Mouse (Mus musculus): ENCODE measurements around the gene Fzr1. TPM values are rescaled to one million over a fixed set of nuclear protein-coding genes. Genes with fewer than 3 reads are reported as not detected.

Fzr1 gene
- polyA plus RNA-seq (2015; fragmentation: Nextera tagmentation; extraction: Ambion mirVana): 82.2 and 90.9 TPM in 2 replicates

GRCm38 (mm10) chr10:81377793-81378552 is at the start of gene Fzr1:
Gene Fzr1, minus strand, starts transcription at chr10:81378516.
- peak; percentile 16 for ATAC-seq (ENCODE audit: insufficient number of reproducible peaks, low FRiP score, low TSS enrichment, low read depth)
- H3K27ac ChIP-seq: peak within 1 kb of the TSS; percentile 83
- peak within 1 kb of the TSS; percentile 82 for H3K4me3 ChIP-seq
- under 1% methylated on average over 50 of the region's 59 CpGs for whole genome bisulfite sequencing
- peaks cover 25% of the 10 kb centered on the region for H3K36me3 ChIP-seq
- no peaks in the 10 kb centered on the region for H3K27me3 ChIP-seq
- H3K9ac ChIP-seq: peak within 1 kb of the TSS; percentile 83
- H3K4me2 ChIP-seq: peak within 1 kb of the TSS; percentile 60
- peaks cover 24% of the 10 kb centered on the region for H3K4me1 ChIP-seq
- H3K9me3 ChIP-seq: no peaks in the 10 kb centered on the region

GRCm38 (mm10) chr10:81427804-81428506 is 49.6 kb upstream of the Fzr1 start:
- H3K27me3 ChIP-seq: no peaks in the 10 kb centered on the region
- whole genome bisulfite sequencing: 77% methylated on average over 8 of the region's 8 CpGs
- H3K9ac ChIP-seq: no peak overlapping the region
- no peak for ATAC-seq (ENCODE audit: insufficient number of reproducible peaks, low FRiP score, low TSS enrichment, low read depth)
- no peak overlapping the region for H3K4me3 ChIP-seq
- H3K9me3 ChIP-seq: no peaks in the 10 kb centered on the region
- H3K4me2 ChIP-seq: no peak overlapping the region
- no peak overlapping the region for H3K27ac ChIP-seq
- H3K4me1 ChIP-seq: peaks cover 59% of the 10 kb centered on the region
- no peaks in the 10 kb centered on the region for H3K36me3 ChIP-seq

DNA sequence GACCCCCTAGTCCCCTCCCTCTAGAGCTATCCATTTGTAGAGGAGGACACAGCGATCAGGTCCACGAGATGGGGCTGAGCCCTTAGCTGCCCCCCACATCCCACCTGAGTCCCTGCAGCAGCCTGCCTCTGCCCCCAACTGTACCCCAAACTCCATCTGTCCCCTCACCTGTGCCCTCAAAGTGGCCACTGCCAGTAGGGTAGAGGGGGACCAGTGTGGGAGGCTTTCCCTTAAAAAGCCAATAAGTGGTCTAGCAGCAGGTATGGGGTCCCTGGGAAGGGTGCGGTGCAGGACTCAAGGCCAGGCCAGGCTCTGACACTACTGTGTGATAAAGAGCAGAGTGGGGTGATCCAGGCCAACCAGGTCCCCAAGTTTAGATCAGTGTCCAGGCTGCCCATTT is 49.0 kb upstream of the Fzr1 start:
- Histone ChIP-seq H3K4me2 (peak overlapping the region; percentile 75), H3K4me3 (peak overlapping the region; percentile 74), H3K4me1 (peaks cover 60% of the 10 kb centered on the region), H3K27me3 (no peaks in the 10 kb centered on the region), H3K9ac (peak overlapping the region; percentile 69), H3K36me3 (no peaks in the 10 kb centered on the region), H3K27ac (peak overlapping the region; percentile 86), H3K9me3 (no peaks in the 10 kb centered on the region)
- ATAC-seq (ENCODE audit: insufficient number of reproducible peaks, low FRiP score, low TSS enrichment, low read depth): no peak
- WGBS: 34% methylated on average over 3 of the region's 3 CpGs

- H3K9me3 ChIP-seq: no peaks in the 10 kb centered on the region
- peak overlapping the region; percentile 75 for H3K4me2 ChIP-seq
- under 1% methylated on average over 37 of the region's 38 CpGs for WGBS
- H3K9ac ChIP-seq: peak overlapping the region; percentile 69
- peaks cover 63% of the 10 kb centered on the region for H3K4me1 ChIP-seq
- peak overlapping the region; percentile 86 for H3K27ac ChIP-seq
- peak overlapping the region; percentile 74 for H3K4me3 ChIP-seq
- no peaks in the 10 kb centered on the region for H3K27me3 ChIP-seq
- H3K36me3 ChIP-seq: no peaks in the 10 kb centered on the region
- ATAC-seq (ENCODE audit: insufficient number of reproducible peaks, low FRiP score, low TSS enrichment, low read depth): no peak
Observed at GRCm38 (mm10) chr10:81426897-81427296, 48.6 kb upstream of the Fzr1 start.

- no peak for ATAC-seq (ENCODE audit: insufficient number of reproducible peaks, low FRiP score, low TSS enrichment, low read depth)
- H3K27me3 ChIP-seq: no peaks in the 10 kb centered on the region
Observed at GRCm38 (mm10) chr10:81426081-81426671, 47.9 kb upstream of the Fzr1 start.

DNA sequence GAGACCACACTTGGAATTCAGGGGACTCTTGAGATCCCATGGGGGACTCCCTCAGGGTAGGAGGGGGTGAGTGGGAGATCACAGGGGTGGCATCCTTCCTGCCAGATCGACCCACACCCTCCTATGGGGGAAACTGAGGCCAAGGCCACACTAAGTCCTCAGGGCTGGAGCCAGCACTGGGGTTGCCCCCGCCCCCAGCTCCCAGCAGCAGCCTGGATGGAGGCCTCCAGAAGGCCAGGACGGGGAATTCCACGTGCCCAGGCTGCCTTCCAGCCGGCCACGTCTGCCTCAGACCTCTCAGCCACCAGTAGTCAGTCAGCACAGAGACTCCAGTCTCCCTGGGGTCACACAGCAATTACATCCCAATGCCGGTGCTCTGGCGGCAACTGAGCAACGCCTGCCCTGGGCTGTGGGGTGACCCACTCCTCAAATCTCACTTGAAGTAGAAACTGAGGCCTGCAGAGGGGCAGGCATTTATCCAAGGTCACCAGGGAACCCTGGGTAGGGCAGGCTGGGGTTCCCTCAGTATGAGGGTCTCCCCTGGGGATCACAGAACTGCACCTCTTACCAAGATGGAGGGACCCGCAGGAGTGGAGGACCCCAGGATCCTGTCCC is 47.0 kb upstream of the Fzr1 start:
- no peak for ATAC-seq (ENCODE audit: insufficient number of reproducible peaks, low FRiP score, low TSS enrichment, low read depth)
- WGBS: 33% methylated on average over 10 of the region's 10 CpGs
- peak overlapping the region; percentile 75 for H3K4me2 ChIP-seq
- H3K36me3 ChIP-seq: peaks cover 11% of the 10 kb centered on the region
- H3K27me3 ChIP-seq: no peaks in the 10 kb centered on the region
- H3K4me1 ChIP-seq: peaks cover 68% of the 10 kb centered on the region
- H3K27ac ChIP-seq: peak overlapping the region; percentile 84
- no peaks in the 10 kb centered on the region for H3K9me3 ChIP-seq
- H3K4me3 ChIP-seq: peak overlapping the region; percentile 74
- H3K9ac ChIP-seq: peak overlapping the region; percentile 39

More at GRCm38 (mm10) chr10:81426081-81426671, 47.9 kb upstream of the Fzr1 start:
- Histone ChIP-seq H3K27ac (peak overlapping the region; percentile 86), H3K36me3 (peaks cover 7% of the 10 kb centered on the region; the same call in 1 of the 2 replicates), H3K4me1 (peaks cover 64% of the 10 kb centered on the region), H3K9me3 (no peaks in the 10 kb centered on the region), H3K9ac (peak overlapping the region; percentile 69), H3K4me2 (peak overlapping the region; percentile 75), H3K4me3 (peak overlapping the region; percentile 74)
- WGBS: 2% methylated on average over 18 of the region's 33 CpGs

- 0 out of 2 replicates have a peak overlapping the region, but pooled peaks have one; percentile 14 for H3K9ac ChIP-seq
- peak overlapping the region; percentile 75 for H3K4me2 ChIP-seq
- ATAC-seq (ENCODE audit: insufficient number of reproducible peaks, low FRiP score, low TSS enrichment, low read depth): no peak
- peaks cover 72% of the 10 kb centered on the region for H3K4me1 ChIP-seq
- 6% methylated on average over 24 of the region's 25 CpGs for WGBS
- no peaks in the 10 kb centered on the region for H3K27me3 ChIP-seq
- H3K9me3 ChIP-seq: no peaks in the 10 kb centered on the region
- peak overlapping the region; percentile 74 for H3K4me3 ChIP-seq
- peaks cover 20% of the 10 kb centered on the region for H3K36me3 ChIP-seq
- peak overlapping the region; percentile 84 for H3K27ac ChIP-seq
Observed at GRCm38 (mm10) chr10:81424246-81425051, 46.1 kb upstream of the Fzr1 start.

- 62% methylated on average over 4 of the region's 4 CpGs for WGBS
- Histone ChIP-seq H3K4me3 (peak overlapping the region; percentile 74), H3K27me3 (no peaks in the 10 kb centered on the region), H3K9me3 (no peaks in the 10 kb centered on the region), H3K36me3 (peaks cover 27% of the 10 kb centered on the region), H3K4me1 (peaks cover 73% of the 10 kb centered on the region), H3K9ac (no peak overlapping the region), H3K27ac (peak overlapping the region; percentile 84), H3K4me2 (peak overlapping the region; percentile 75)
- ATAC-seq (ENCODE audit: insufficient number of reproducible peaks, low FRiP score, low TSS enrichment, low read depth): no peak
Observed at GRCm38 (mm10) chr10:81423476-81424245, 45.3 kb upstream of the Fzr1 start.

GRCm38 (mm10) chr10:81422661-81423217 is 44.4 kb upstream of the Fzr1 start:
- WGBS: 83% methylated on average over 3 of the region's 3 CpGs
- H3K4me3 ChIP-seq: no peak overlapping the region
- no peak overlapping the region for H3K27ac ChIP-seq
- H3K36me3 ChIP-seq: peaks cover 27% of the 10 kb centered on the region
- no peak overlapping the region for H3K9ac ChIP-seq
- ATAC-seq (ENCODE audit: insufficient number of reproducible peaks, low FRiP score, low TSS enrichment, low read depth): no peak
- H3K4me1 ChIP-seq: peaks cover 82% of the 10 kb centered on the region
- no peaks in the 10 kb centered on the region for H3K9me3 ChIP-seq
- H3K4me2 ChIP-seq: no peak overlapping the region
- no peaks in the 10 kb centered on the region for H3K27me3 ChIP-seq

- ATAC-seq (ENCODE audit: insufficient number of reproducible peaks, low FRiP score, low TSS enrichment, low read depth): no peak
- Histone ChIP-seq H3K9ac (no peak overlapping the region), H3K4me3 (no peak overlapping the region), H3K4me1 (peaks cover 84% of the 10 kb centered on the region), H3K9me3 (no peaks in the 10 kb centered on the region), H3K36me3 (peaks cover 27% of the 10 kb centered on the region), H3K4me2 (no peak overlapping the region), H3K27me3 (no peaks in the 10 kb centered on the region), H3K27ac (no peak overlapping the region)
- 77% methylated on average over 6 of the region's 6 CpGs for WGBS
Observed at GRCm38 (mm10) chr10:81422191-81422590, 43.9 kb upstream of the Fzr1 start.

Measured in limb, embryonic 15.5 days (tissue).